Mouse (Mus musculus): ENCODE measurements around the gene Cyp4f40.
"Not testable (repeated sequence)": the region's sequence is repeated elsewhere in the genome, so short reads cannot be mapped to it uniquely, and the experiment has no call there.

Gene Cyp4f40

DNA sequence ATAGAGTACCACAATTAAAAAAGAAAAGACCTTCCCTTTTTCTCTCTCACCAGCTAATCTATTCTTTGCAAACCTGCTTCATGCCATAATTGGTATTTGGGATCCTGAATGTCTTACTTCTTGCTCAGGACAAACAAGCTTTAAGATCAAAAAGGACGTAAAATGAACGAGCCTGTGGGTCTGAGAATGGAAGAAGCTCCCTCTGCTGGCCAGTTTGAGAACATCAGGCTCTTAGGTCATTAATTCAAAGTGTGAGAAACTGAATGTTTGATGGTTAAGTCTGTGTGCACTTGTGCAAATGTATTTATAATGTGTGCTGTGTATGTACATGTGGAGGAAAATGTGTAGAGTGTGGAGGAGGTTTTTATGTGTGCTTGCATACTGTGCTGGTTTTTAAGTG is 21.7 kb downstream of the Cyp4f40 start:
- CTCF ChIA-PET: interaction anchor here (0.5 to 3.6 kb wide), 54 partner anchors 8 to 1137 kb away, joined by 3 to 37 read pairs (median 4); partner anchors contain the start of genes Cyp4f13 (in 1 of the 4), Cyp4f17 (in 1 of the 4), Cyp4f40 (in 1 of the 4) and Zfp472 (in 1 of the 4)
- POLR2A ChIA-PET: interaction anchor here (0.6 to 1.3 kb wide), 8 partner anchors 43 to 1080 kb away, joined by 3 to 20 read pairs (median 4); partner anchors contain the start of gene Rab11b (in 1 of the 4)

DNA sequence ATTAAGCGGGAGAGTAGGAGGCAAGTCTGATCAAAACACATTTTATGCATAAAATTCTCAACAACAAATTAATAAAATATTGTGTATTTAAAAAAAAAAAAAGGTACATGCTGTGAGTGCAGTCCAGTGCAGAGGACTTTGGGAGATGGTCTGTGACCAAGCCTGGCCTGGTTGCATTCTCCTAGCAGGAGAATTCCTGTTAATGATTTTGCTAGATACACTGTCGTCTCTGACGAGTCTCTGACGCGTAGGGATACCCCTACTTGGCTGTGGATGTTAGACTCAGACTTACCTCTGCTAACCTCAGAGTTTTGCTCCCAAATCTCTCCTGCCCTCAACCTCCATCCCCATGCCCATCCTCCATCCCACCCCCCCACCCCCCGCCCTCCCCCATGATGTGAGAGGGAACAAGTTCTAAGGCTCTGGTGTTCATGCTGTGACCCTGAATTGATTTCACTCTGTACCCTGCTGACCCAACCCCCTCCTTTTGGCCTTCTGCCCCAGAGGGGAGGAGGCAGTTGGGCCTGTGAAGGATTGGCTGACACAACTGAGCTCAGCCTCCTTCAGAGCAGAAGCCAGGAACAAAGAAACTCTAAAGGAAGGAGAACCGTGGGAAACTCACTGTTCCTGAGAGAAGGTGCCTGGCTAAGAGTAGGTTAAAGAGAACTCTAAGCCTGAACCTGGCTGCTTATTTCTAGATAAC is 26.5 kb downstream of the Cyp4f40 start, which contains the start of gene Cyp4f15:
TSS of gene Cyp4f15 (plus strand) at position 580 of the 703 bp plus-strand sequence.
- ChIA-PET CTCF (interaction anchor here in 2 of 4 experiments (0.7 to 1.5 kb wide), 2 partner anchors 50 to 959 kb away, joined by 3 read pairs; no protein-coding TSS in a partner anchor), POLR2A (interaction anchor here in 1 of 4 experiments (1.0 to 1.1 kb wide), 2 partner anchors 15 to 160 kb away, joined by 3 to 5 read pairs; no protein-coding TSS in a partner anchor)

DNA sequence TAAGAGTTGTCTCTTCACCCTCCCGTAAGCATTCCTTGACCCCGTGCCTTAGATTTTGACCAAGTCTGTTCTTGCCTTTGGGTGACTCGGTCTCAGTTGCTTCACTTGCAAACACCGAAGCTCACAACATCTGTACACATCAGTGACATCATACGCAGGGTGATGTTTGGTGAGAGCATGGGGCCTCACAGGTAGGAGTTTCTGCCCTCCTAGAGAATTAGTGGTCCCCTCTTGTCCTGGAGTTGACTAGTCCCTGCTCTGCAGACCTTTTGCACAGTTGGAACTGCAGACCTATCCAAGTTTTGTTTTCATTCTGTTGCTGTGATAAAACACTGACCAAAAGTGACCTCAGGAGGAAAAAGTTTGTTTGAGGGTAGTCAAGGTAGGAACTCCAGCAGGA is 28.0 kb downstream of the Cyp4f40 start:
- POLR2A ChIA-PET: no interaction called here
- CTCF ChIA-PET: interaction anchor here in 1 of 4 experiments (1.0 to 1.5 kb wide), 2 partner anchors 52 to 207 kb away, joined by 3 read pairs; no protein-coding TSS in a partner anchor

DNA sequence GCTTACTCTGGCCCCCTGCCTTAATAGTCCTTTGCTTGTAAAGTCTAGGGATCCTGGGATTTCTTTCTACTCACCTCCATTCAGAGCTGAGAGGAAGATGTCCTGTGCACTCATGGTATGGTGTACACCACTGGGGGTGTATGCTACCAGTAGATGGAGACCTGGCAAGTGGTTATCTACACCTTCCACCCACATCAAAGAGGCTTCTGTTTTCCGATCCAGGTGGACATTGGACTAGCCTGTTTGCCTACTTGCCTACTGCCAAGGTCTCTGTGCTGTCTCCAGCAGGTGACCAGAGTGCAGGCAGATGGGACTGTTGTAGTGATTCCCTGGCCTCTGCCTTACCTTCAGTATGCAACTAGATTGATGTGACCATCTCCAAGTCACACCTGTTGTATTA is 32.3 kb downstream of the Cyp4f40 start:
- ChIA-PET POLR2A (interaction anchor here in 1 of 4 experiments (0.6 kb wide), 1 partner anchor 165 kb away, joined by 3 read pairs; no protein-coding TSS in a partner anchor), CTCF (interaction anchor here in 1 of 4 experiments (0.6 kb wide), 1 partner anchor 118 kb away, joined by 5 read pairs; no protein-coding TSS in a partner anchor)

DNA sequence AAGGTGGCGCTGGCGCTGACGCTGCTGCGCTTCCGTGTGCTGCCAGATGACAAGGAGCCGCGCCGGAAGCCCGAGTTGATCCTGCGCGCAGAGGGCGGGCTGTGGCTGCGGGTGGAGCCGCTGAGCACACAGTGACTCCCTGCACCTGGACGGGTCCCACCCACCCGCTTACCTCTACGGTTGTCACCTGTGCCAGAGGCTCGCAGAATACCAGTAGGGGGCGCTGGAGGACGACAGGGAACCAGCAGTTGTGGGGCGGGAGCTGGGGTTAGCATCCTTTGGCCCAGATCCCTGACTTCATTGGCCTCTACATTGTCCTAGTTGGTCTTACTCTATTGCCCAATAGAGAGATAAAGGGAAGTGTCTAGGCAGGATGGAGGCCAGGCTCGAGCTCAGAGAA is 44.1 kb downstream of the Cyp4f40 start:
- POLR2A ChIA-PET: interaction anchor here in 1 of 4 experiments (0.8 to 1.1 kb wide), 3 partner anchors 12 to 180 kb away, joined by 3 read pairs; no protein-coding TSS in a partner anchor
- CTCF ChIA-PET: interaction anchor here (0.6 to 1.5 kb wide), 16 partner anchors 9 to 736 kb away, joined by 3 to 10 read pairs (median 3); partner anchors contain the start of genes Zfp472 (in 1 of the 4) and Zfp952 (in 1 of the 4)

DNA sequence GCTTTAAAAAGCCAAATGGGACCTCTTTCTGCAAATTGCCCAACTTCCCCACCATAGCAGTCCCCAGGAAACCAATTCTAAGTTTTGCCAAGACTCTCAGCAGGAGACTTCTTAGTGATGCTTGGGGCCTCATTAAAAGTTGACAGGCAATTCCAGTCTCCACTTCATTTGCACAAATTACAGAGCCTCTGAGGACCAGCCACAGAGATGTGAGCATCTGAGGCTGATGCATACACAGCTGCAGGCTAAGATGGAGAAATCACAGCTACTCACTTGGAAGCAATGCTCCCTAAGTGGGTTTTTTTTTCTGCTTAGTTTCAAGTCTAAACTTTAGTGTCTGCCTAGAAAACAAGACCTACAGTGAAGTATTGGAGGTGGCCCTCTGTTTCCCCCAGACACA is 51.8 kb downstream of the Cyp4f40 start:
- POLR2A ChIA-PET, CTCF ChIA-PET: not testable (repeated sequence)

DNA sequence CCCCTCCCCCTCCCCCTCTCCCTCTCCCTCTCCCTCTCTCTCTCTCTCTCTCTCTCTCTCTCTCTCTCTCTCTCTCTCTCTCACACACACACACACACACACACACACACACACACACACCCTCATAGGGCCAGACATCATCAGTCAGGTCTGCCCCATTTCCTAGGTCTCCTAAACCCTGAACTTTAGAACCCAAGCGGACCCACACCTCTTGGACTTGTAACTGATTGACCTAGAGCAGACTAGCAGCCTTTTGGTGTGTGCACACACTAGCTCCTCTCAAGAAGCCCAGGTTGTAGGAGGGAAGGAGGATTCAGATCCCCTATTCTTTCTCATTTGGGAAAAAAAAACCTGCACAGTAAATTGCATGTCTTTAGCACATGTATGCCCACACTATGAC is 63.5 kb downstream of the Cyp4f40 start:
- CTCF ChIA-PET, POLR2A ChIA-PET: not testable (repeated sequence)

DNA sequence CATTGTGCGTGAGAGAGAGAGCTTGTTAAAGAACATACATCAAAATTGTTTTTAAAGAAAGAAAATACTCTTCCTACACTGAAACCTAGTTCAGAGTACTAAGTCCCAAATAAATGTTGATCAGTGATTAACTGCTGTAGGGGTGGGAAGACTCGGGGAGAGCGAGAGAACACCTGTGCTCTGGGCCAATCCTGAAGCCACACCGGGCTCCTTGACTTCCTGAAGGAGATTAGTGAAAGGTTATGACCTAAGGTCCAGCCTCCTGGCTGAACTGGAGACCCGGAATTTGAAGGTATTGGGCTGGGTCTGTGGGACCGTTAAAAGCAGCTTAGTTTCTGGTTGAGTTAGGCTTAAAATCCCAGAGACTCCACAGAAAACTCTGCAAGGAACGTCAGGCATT is 64.1 kb downstream of the Cyp4f40 start:
- ChIA-PET POLR2A (no interaction called here), CTCF (no interaction called here)

DNA sequence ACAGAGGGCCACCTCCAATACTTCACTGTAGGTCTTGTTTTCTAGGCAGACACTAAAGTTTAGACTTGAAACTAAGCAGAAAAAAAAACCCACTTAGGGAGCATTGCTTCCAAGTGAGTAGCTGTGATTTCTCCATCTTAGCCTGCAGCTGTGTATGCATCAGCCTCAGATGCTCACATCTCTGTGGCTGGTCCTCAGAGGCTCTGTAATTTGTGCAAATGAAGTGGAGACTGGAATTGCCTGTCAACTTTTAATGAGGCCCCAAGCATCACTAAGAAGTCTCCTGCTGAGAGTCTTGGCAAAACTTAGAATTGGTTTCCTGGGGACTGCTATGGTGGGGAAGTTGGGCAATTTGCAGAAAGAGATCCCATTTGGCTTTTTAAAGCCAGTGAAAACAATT is 67.7 kb downstream of the Cyp4f40 start:
- CTCF ChIA-PET, POLR2A ChIA-PET: not testable (repeated sequence)

Data from embryonic stem cell, embryonic (primary cell).